Mouse (Mus musculus) brain, adult 2 months (tissue): ENCODE measurements around the gene Aoc2.

Experiments
- DNase-seq: peaks from one replicate; pipeline ENCODE4 v3.0.0; 2011; ENCODE audit warnings: low read depth, low spot score

The Aoc2 gene

DNA sequence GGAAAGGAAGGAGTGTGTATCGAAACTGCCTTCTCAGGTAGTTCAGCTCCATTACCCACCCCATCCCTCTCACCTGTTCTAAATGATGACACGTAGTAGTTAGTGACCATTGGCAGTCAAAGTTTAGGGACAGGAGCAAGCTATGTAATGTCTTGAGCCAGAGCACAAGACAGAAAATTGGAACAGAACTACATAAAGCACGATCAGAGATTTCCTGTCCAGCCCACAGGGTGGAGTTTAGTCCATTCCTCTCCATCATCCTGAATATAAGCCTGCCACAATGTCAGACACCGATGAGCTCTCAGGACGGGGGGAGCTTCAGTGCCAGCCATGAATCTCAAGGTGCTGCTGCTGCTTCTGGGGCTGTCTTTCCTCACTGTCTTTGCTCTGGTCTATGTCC, at the start of gene Aoc2:
Aoc2 (plus strand) TSS at position 301 of the 400 bp plus-strand sequence.
- no peak for DNase-seq

DNA sequence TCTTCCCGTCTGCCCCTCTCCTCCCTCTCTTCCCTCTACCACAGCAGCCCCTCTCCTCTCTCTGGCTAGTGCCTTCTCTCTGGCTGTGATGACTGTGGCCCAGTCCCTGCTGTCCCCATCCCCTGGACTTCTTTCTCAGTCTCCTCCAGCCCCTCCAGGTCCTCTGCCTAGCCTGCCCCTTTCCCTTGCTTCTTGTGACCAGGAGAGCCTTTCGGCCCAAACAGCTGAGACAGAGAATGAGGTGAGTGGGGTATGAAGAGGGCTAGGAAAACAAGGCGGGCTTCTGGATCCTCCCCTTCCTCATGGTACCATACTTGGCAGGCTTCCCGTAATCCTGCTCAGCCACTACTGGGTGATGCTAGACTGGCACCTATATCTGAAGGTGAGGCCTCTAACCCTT, 49.6 kb upstream of the Aoc2 start:
- DNase-seq, result no peak

DNA sequence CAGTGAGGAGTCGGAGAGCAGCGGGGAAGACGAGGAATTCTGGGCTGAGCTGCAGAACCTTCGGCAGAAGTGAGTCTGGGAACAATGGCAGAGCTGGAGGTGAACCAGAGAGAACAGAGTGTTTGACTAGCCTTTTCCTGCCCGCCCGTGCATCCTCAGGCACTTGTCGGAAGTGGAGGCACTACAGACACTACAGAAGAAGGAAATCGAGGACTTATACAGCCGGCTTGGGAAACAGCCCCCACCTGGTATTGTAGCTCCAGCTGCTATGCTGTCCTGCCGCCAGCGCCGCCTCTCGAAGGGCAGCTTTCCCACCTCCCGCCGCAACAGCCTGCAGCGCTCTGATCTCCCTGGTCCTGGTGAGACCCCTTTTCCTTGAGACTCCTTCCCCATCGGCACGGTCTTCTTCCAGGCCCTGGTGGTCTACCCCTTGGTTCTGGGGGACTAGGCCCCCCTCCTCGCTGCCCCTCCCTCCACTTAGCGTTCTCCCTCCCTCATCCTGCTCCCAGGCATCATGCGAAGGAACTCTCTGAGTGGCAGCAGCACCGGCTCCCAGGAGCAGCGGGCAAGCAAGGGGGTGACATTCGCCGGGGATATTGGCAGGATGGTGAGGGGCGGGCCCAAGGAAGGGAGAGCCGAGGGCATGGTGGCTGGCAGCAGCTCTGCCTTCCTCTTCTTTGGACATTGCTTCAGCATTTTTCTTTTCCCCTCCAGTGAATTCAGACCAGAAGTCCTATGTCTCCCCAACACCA, 48.4 kb upstream of the Aoc2 start:
- no peak for DNase-seq

GRCm38 (mm10) chr11:101277381-101278222, 47.3 kb upstream of the Aoc2 start:
- peak; percentile 70 for DNase-seq

DNA sequence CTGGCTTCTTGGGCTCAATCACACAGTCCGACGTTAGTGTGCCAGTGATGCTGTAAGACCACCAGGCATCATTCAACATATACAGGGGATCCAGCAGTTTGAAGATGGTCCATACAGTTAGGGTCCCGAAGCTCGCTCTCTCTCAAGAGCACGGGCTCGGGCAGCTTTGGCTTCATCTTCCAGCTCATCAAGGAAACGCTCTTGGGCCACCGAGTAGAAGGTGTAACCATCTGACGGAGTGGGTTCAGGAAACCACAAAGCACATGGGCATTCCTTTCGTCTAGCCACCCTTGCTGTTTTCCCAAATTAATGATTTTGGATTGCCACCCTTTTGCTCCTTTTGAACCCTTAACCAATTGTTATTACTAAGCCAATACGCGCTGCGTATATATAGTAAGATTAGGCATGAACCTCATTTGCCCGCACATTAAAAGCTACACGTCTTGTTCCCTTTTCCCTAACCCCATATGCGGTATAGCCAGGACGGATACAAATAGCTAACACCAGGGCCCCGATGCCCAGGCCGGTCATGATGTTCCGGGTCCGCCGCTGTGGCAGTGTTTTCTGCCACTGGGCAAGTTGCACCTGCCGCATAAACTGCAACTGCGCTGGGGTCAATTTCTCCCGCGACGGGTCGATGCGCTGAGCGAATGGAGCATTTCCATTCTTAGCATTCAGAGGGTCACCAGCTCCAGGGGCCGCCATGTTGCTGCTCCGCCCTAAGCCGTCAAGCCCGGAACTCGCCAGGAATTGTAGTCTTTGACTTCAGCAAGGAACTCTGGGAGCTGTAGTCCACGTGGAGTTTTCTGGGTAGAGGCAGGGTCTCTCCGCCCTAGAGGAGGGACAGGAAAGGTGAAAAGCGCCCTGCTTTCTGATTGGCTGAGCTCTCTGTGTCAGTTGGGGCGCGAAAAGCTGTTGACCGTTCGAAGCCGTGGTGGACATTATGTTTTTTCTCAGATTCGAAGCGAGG, 46.4 kb upstream of the Aoc2 start, which contains the start of the genes Cntd1 and Coa3:
Cntd1 (plus strand) TSS at position 790 of the 970 bp plus-strand sequence.
Coa3 (minus strand) TSS at position 892 of the 970 bp plus-strand sequence.
- peak; percentile 98 for DNase-seq

DNA sequence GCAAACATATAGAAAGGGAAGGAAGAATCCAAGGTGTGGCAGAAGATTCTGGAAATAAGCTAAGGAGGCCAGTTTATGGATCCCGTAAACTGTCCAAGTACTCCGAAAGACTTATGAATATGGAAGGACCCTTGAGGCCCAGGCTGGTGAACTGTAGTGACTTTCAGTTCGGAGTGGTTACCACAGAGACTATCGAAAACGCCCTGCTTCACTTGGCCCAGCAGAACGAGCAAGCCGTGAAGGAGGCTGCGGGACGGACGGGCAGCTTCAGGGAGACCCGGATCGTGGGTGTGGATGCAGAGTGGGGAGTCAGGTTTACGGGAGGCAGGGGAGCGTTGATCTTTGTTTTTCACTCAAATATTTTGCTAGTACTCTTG, 45.7 kb upstream of the Aoc2 start:
- DNase-seq, result no peak

DNA sequence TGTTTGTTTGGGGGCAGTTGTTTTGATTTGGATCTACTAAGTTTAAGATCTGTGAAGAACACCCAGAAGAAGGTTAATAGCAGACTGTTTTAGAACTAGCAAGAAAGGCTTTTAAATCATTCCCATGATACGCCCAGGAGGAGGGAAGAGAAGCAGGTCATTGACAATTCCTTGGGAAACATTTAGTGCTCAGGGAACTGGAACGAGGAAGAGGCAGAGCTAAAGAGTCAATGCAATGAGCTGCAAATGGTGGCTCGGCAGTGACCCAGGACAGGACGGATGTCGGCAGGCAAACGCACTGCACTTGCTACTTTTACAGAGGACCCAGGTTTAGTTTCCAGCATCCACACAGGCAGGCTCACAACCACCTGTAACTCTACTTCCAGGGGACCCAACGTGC, 44.0 kb upstream of the Aoc2 start:
- no peak for DNase-seq

GRCm38 (mm10) chr11:101282896-101283295, 42.0 kb upstream of the Aoc2 start:
- no peak for DNase-seq

DNA sequence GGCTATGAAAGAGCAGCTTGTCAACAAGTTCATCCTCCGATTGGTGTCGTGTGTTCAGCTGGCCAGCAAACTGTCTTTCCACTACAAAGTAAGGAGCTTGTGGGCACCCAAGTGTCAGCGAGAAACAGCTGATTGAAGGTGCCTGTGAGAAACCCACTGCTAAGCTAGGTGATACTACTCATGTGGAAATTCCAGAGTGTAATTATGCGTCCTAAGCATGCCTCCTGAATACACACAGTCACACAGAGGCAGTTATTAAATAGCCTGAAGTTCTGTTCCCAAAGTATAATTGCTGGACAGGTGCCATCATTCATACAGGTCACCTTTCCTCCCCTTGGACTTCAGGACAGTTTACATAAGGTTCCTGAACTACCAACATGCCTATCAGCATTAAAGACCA, 41.1 kb upstream of the Aoc2 start:
- no peak for DNase-seq

GRCm38 (mm10) chr11:101287306-101287705, 37.6 kb upstream of the Aoc2 start:
- peak; percentile 70 for DNase-seq

DNA sequence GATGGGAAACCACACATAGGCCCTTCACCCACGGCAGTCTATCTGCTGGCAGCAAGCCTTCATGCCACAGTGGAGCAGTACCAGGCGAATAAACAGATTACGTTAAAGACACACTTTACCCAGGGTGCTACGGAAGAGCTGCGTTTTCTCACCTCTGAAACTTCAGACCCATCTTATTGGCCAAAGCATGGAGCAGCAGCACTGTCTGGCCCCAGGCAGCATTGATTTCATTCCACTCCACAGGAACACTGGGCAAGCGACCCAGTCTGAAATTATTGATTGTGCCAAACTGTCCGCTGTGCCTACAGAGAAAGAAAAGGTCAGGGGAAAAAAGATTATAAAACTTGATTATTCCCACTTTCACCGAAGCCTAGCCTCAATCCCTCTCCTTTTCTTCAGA, 33.6 kb upstream of the Aoc2 start:
- DNase-seq, result no peak

GRCm38 (mm10) chr11:101295191-101295590, 29.7 kb upstream of the Aoc2 start:
- DNase-seq, result no peak

GRCm38 (mm10) chr11:101300881-101301280, 24.0 kb upstream of the Aoc2 start:
- DNase-seq, result no peak

GRCm38 (mm10) chr11:101301299-101302003, 23.4 kb upstream of the Aoc2 start:
- no peak for DNase-seq

GRCm38 (mm10) chr11:101302004-101302798, 22.7 kb upstream of the Aoc2 start, which contains the start of gene Becn1:
Gene Becn1 (minus strand): TSS chr11:101302286.
- peak; percentile 98 for DNase-seq

DNA sequence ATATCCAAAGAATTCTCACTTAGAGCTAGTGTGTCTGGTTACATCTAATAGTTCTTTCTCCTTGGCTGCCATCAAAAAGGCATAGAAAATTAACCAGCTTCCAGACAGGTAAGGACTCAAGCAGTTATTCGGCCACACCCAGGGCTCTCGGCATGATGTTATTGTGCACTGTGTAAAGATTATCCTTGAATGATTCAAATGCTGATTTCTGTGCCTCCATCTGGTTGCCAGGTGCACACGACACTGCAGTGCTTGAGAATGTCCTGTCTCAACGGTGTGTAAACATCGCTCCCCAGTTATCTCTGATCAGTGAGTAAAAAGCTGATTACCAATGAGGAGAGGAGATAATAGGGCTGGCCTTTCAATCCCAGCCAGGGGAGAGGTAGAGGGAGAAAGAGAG, 17.1 kb upstream of the Aoc2 start:
- no peak for DNase-seq

GRCm38 (mm10) chr11:101311083-101311482, 13.8 kb upstream of the Aoc2 start:
- DNase-seq, result no peak

- no peak for DNase-seq
Measured at GRCm38 (mm10) chr11:101312150-101312549, 12.7 kb upstream of the Aoc2 start.

DNA sequence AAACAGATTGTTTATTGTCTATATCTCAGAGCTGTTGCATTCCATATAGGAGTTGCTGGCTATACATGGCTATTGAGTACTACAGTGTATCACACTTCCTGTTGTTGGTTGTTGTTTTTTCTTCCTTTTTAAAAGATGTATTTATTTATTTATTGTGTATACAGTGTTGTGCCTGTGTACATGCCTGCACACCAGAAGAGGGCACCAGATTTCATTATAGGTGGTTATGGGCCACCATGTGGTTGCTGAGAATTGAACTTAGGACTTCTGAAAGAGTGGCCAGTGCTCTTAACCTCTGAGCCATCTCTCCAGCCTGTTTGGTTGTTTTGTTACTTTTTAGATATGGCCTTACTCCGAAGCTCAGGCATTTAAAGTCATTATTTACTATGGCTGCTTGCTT, 10.3 kb upstream of the Aoc2 start:
- DNase-seq, result no peak

DNA sequence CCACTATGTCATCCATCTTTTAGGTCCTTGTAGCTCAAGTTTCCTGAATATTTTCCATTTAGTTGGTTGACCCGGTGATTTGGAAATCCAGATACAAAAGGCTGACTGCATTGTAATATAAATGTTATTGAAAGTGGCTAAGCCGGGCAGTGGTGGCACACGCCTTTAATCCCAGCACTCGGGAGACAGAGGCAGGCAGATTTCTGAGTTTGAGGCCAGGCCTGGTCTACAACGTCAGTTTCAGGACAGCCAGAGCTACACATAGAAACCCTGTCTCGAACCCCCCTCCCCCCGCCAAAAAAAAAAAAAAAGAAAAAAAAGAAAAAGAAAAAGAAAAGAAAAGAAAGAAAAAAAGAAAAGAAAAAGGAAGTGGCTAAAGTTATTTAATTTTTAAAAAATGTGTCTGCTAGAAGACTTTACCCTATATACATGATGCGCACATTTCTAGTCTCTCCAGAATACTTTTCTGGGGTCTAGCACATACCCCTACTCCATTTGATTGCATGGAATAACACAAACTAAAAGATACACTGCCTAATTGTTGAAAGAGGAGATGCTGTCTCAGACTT, 9.7 kb upstream of the Aoc2 start:
- no peak for DNase-seq
